Mouse (Mus musculus) kidney, adult 11 months (tissue): Measurements from ENCODE around the gene Smap2.
"Not testable (repeated sequence)": the region's sequence is repeated elsewhere in the genome, so short reads cannot be mapped to it uniquely, and the experiment has no call there.

Source experiments
- DNase-seq: peaks from one replicate; pipeline ENCODE4 v3.0.0; 2022

Smap2 gene

GRCm38 (mm10) chr4:121016928-121017657, at the start of gene Smap2:
TSS of gene Smap2 (minus strand) at chr4:121017247.
- DNase-seq = peak; percentile 97

DNA sequence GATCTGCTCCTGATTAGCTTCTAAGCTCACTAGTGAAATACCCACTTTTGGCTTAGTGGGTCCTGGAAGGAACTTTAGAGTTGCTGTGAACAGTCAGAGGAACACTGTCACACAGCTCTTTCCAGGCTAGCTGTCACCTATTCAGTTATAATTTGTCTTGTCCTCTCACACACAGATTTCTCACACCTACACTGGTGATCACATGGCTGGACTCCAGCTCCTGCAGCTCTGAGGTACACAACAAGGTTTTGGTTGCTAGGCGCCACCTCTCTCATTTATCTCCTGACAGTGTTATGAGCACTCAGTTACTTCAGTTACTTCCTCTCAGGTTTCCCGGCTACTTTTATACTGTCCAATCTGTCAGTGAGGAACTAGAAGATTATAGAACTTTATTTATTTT, 48.3 kb upstream of the Smap2 start:
- DNase-seq = no peak

DNA sequence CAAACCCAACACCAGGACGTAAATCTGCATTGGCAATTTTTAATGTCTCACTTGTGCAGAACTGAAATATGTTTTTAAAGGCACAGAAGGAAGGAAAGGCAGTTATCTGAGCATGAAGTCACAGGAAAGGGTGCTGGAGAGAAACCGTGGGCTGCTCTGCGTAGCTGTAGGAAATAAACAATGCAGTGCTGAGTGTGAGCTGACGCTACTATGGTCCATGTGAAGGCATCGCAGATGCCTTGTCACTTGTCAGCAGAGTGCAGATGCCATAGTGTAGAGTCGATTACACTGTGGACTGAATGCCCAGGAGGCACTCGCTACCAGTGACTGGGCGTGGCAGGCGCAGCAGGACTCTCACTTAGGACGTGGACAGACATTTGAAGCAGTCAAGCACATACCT, 42.2 kb upstream of the Smap2 start:
- DNase-seq = not testable (repeated sequence)

DNA sequence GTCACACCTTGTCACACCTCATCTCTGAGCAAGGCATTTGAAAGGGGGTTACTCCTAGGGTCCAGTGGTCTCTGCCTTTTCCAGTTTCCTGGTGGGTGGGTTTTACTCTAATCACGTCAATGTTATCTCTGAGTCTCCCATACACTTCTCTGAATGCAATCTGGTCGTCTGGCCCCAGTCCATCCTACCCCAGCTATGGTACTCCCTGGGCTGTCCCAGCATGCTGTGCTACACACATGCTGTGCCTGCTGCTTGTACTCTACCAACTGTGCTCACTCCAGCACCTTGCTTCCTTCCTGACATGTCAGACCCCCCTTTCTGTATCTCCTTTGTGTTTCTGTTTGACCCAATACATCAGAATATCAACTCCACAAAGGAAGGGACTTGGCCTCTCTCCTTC, 40.0 kb upstream of the Smap2 start:
- DNase-seq = no peak

GRCm38 (mm10) chr4:121056342-121056741, 39.3 kb upstream of the Smap2 start:
- no peak for DNase-seq

GRCm38 (mm10) chr4:121052454-121053323, 35.6 kb upstream of the Smap2 start:
- no peak for DNase-seq

- no peak for DNase-seq
Measured at GRCm38 (mm10) chr4:121051863-121052262, 34.8 kb upstream of the Smap2 start.

DNA sequence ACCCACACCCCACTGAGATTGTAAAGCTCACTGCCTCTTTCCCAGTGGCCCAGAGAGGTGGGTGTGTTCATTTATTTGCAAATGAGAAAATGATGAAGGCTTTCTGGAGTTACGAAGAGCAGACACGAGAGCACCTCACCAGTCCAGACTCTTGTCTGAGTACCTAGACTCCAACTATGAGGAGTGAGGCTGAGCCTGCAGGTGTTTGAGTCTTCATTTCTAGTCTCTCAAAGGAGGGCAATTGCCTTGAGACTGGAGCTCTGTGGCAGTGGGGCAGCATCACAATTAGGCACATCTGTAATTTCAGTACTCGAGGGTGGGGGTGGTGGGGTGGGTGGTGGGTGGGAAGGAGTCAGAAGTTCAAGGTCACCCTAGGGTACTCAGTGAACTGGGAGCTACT, 25.9 kb upstream of the Smap2 start:
- no peak for DNase-seq

GRCm38 (mm10) chr4:121042472-121042871, 25.4 kb upstream of the Smap2 start:
- DNase-seq = no peak

DNA sequence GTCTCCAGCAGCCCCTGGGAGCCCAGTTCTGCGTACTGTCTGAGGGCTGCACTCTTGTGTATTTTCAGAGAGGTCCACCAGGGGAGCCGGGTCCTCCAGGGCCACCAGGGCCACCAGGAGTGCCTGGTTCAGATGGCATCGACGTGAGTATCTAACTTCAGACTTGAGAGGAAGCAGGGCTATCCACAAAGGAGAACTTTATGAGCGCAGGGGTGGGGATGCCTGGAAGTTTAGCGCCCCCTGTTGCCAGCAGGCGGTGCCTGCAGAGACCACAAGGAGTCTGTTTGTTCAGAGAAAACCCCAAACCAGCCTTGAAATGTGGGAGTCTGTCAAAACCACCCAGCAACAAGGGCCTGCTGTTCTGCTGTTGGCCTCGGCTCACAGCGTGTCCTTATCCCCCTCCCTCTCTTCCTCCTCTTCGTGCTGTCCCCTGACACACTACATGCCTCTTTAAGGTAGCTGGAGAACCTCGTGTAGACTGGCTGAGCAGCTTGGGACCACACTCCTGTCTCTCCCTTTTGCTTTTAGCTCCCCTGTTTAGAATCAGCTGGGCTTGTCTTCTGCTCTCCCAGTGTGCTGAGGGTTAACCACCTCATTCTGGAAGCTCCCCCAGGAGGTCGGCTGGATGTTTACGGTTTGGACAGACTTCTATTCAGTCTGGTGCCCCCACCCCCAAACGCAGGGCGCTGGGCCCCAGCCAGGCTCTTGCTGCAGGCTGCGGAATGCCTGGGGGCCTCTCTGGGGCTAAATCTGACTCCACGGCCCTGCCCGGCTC, 24.0 kb upstream of the Smap2 start:
- no peak for DNase-seq

DNA sequence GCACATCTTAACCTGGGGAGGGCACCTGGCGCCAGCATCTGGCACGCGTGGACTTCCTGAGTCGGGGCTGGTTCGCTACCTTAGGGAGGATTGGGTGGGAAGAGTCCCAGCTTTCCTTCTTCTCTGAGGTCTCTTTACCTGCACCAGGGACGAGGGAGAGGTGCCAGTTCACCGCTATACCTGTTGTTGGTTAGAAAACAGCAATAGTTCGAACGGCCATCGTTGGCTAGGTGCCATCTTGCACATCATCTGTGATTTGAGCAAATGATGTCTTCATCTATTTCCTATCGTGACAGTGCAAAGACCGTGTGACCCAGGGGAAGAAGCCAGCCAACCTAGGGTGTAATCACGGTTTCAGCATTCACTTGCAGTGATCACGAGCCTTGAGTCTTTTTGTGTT, 23.3 kb upstream of the Smap2 start:
- DNase-seq = no peak

DNA sequence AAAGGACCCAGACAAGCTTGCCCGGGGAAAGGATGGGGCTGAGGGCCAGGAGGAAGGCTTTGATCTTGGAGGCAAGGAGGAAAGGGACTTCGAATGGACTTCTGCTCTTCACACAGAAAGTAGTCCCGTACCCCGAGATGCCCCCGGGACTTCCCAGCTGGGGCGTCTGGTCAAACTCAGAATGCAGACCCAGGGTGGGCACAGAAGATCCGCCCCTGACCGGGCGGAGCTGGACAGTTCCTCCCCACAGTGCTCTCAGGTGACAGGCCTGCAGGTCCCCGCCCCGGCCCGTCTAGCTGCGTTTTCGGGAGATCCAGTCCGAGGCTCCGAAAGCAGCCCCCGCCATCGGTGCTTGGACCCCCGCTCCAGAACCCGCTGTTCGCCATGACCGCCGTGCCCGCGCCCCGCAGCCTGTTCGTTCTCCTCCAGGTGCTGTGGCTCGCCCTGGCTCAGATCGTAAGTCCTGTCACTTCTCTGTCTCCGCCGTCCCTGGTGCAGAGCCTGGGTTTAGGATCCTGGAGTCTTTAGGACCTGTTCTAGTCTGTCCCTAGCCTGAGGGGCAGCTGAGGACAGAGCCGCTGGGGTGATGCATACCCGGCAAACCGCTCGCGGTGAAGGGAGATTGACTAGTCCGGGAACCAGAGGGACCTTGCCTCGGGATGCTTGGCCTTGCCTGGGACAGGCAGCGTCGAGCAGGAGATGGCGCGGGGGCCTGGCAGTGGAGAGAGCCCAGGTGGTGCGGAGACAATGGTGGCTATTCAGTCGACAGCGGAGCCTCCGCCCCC, 22.5 kb upstream of the Smap2 start, which contains the start of gene Col9a2:
TSS of gene Col9a2 (plus strand) at position 55 of the 785 bp plus-strand sequence.
- no peak for DNase-seq

DNA sequence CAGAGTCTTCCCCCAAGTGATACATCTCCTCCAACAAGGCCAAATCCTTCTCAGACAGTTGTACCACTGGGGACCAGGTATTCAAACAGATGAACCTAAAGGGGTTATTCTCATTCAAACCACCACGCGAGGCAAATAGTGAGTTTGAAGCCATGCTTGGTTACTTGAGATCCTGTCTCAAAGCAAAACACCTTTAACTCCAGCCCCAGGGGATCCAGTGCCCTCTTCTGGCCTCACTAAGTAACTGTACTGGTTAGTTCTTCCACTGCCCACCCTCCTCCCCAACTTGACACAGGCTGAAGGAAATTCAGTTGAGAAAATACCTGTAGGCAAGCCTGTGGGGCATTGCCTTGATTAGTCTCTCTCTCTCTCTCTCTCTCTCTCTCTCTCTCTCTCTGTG, 16.0 kb upstream of the Smap2 start:
- DNase-seq = no peak

DNA sequence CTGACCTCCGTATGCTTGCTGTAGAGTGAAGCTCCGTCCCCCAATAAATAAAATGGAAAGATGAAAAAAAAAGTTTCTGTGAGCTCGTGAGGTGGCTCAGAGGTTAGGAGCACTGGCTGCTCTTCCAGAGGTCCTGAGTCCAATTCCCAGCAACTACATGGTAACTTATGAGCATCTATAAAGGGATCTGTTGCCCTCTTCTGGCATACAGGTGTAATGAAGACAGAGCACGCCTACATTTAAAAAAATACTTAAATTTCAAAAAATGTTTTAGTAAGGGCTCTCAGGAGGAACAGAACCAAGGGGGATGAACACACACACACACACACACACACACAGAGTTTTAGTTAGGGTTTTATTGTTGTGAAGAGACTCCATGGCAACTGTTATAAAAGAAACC, 14.4 kb upstream of the Smap2 start:
- DNase-seq = no peak

DNA sequence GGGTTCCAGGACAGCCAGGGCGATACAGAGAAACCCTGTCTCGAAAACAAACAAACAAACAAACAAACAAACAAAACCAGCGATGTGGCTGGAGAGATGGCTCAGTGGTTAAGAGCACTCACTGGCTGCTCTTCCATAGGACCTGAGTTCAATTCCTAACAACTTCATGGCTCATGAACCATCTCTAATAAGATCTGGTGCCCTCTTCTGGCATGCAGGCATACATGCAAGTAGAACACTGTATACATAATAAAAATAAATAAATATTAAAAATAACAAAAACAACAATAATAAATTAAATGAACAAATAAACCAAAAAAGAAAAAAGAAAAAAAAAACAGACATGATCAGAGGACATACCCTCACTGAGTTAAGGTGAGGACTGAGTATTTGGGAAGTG, 12.6 kb upstream of the Smap2 start:
- no peak for DNase-seq

DNA sequence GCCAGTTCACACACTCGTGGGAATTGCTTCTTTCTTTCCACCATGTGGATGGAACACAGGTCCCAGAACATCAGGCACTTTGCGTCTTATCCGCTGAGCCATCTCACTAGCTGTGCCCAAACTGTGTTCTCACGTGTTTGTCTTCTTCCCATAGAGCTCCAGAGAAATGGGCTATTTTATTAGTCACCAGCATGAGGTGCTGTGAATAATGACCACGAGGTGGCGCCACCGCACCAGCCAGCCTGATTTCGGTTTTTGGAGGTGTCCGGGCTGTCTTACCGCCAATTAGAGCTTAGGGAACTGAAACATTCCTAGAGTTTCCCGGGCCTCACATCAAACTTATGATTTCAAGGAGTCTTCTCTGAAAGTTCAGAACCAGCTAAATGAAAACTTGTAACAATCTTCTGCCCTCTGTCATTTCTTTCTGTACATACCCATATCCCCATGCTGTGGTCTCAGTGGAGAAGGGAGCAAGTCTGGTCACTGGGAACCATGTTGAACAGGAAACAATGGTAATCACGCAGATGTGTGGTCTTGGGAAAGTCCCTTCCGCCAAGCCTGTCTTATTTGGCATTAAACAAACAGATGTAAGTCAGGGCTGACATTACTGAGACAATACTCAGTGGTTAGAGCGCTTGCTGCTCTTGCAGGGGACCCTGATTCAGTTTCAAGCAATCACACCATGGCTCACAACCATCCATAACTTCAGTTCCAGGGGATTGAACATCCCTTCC, 11.8 kb upstream of the Smap2 start:
- peak; percentile 38 for DNase-seq

DNA sequence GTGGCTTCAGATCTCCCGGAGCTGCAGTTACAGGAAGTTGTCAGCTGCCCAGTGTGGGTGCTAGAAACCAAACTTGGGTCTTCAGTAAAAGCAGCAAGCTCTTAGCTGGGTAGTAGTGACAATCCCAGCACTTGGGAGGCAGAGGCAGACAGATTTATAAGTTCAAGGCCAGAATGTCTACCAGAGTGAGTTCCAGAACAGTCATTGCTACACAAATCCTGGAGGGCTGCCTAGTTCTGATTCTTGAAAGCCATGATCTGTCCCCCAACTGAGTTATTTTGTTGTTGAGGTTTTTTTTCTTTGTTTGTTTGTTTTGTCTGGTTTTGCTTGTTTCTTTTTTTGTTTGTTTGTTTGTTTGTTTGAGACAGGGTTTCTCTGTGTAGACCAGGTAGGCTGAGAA, 11.1 kb upstream of the Smap2 start:
- no peak for DNase-seq

DNA sequence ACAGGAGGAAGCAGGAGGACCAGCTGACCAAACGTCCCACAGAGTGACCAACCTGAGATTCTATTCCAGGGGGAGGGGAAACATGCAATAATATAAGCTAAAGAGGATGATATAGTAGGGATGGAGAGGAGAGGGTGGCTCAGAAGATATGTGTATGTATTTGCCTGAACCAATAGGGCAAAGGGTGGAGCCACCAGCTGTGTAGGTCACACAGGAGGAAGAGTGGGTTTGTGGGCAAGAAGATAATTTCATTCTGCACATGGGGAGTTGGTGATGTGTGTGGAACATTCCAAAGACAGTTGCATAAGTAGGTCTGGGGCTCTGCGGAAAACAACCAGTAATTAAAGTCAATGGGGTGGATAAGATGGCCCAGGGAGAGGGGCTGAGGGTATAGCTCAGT, 8.6 kb upstream of the Smap2 start:
- DNase-seq = no peak

DNA sequence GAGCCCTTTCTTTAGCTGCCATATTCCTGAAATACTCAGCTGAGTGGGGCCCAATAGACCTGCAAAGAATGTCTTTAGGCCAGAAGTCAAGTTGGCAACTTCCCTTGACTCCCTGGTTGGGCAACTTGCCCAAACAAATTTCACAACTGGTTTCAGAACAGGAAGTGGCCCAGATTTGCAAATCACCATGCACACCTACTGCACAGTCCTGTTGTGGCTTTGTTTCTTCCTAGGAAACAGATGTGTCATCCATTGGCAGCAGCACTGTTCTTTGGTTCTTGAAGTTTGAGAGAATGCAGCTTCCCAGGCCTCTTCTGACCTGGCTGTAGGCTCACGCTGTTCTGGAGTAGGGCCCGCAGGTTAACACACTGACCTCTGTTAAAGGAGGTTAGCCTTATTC, 6.9 kb upstream of the Smap2 start:
- DNase-seq = peak; percentile 65

- no peak for DNase-seq
Measured at GRCm38 (mm10) chr4:121023464-121023863, 6.4 kb upstream of the Smap2 start.

- peak; percentile 74 for DNase-seq
Measured at GRCm38 (mm10) chr4:121021911-121022310, 4.9 kb upstream of the Smap2 start.
